Mouse (Mus musculus) lung, adult 2 months (tissue): ENCODE data around the gene Sdhaf4.

Source experiments
- CTCF ChIP-seq: fragments of 200-500 bp; IDR thresholded peaks from 2 replicates; pipeline ENCODE4 v1.5.1; 2011; ENCODE audit warnings: mild to moderate bottlenecking, low read length, control low read depth; ENCODE audit not compliant: insufficient read depth
- POLR2A ChIP-seq: fragments of 200-500 bp; IDR thresholded peaks from 2 replicates; pipeline ENCODE4 v1.6.1; 2011; ENCODE audit warnings: low read depth, mild to moderate bottlenecking, control low read depth, low read length, borderline replicate concordance; ENCODE audit errors: extremely low read depth

DNA sequence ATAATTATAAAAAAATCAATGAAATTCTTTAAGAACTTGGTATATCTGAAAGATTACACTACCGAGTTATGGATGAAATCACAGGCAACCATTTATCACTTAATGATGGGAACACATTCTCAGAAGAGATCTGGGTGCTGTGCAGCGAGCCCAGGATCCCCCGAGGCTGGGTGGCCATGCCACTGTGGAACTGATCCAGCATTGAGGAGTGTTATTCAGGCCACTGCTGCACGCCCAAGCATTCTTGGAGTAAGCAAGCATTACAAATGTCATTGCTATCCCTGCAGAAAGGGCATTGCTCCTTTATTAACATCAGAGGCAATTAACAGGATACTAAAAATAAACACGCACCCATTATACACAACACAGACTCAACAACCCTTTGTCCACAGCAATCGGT, 5.4 kb upstream of the Sdhaf4 start:
- TF ChIP-seq POLR2A: no peak
- TF ChIP-seq CTCF: no peak
